Mouse (Mus musculus): ENCODE data around the gene Pdss2. TPM values are rescaled to one million over a fixed set of nuclear protein-coding genes. Genes with fewer than 3 reads are reported as not detected.
"Not testable (repeated sequence)": the region's sequence is repeated elsewhere in the genome, so short reads cannot be mapped to it uniquely, and the experiment has no call there.

Gene Pdss2
- total RNA-seq, 2 experiments from 2014 or later: 16.9 to 17.2 TPM

DNA sequence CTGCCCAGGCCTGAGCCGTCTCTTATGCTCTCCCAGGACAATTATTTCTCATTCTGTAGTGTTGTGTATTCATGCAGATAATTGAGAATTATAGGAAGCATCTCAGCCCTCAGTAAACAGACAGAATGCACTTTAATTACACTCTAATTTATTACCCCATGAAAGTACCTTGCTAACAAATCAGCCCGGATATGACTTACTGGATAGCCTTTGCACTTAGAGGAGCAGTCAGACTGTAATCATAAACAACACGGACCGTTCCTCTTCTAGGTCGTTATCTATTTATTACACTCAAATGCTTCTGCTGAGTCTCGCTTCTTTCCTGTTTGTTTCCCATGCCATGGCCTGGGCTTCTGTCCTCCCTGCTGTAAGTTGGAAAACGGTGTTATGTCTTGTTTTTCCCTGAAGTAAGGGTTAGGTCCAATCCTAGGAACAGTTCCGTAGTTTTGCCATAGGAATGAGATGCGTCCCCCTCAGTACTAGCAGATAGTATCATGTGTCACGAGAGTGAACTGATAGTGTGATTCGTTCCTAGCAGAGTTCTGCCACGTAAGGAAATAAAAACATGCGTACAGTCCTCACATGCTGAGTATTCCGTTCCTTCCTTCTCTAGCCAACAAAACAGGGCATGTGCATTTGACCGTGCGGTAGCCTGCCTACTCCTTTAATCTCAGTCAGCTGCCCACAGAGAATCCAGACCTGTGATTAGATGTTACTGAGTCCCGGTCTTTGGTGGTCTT lies 24.3 kb downstream of the Pdss2 start:
- no peak for TF ChIP-seq CTCF (IDR thresholded peaks at IDR 0.05)
- intact Hi-C loops (cut with DNase I): no loop called here

DNA sequence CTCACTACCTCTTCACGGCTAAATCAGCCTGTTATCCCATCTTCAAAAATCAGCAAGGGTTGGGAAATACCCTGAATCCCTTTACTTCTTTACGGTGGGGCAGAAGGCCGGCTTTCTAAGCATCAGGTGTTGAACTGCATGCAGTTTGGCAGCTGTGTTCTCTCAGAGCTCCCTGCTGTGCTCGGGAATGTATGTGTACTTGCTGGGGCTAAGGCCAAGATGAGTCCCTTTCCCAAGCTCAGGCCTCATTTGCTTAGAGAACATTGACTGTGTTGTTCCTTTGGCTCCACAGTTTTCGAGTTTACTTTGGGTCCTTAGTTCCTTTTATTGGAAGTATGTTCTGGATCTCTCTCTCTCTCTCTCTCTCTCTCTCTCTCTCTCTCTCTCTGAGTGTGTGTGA lies 26.7 kb downstream of the Pdss2 start:
- Histone ChIP-seq H3K4me3 (no peak overlapping the region), H3K27ac (no peak overlapping the region)
- intact Hi-C loops (cut with DNase I): no loop called here
- no peak for TF ChIP-seq CTCF (IDR thresholded peaks at IDR 0.05)
- DNase-seq (ENCODE audit: extremely low spot score in 1 of 2, low spot score in 2 of 2): no peak

More for the DNA sequence above, 24.3 kb downstream of the Pdss2 start:
- Histone ChIP-seq H3K27ac (no peak overlapping the region), H3K4me3 (no peak overlapping the region)
- no peak for DNase-seq (ENCODE audit: extremely low spot score in 1 of 2, low spot score in 2 of 2)

DNA sequence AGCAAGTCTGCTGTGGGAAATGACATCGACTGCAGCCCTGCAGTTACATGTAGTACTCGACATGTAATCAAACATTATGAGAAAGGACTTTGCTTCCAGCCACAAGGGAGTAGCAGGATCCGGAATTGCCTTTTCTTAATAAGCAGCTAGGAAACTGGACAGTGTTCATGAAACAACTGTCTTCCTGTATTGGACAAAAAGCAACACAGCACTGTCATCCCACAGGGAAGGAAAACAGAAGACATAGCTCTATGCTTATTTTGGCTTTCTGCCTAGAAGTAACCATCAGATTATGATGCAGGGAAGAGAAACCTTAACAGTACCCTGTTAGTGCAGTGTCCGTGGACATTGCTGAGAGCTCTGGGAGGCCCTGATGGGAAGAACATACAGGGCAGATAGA lies 31.0 kb downstream of the Pdss2 start:
- Histone ChIP-seq H3K4me3 (no peak overlapping the region), H3K27ac (no peak overlapping the region)
- DNase-seq (ENCODE audit: extremely low spot score in 1 of 2, low spot score in 2 of 2): no peak
- intact Hi-C loops (cut with DNase I): no loop called here
- TF ChIP-seq CTCF (IDR thresholded peaks at IDR 0.05): no peak

DNA sequence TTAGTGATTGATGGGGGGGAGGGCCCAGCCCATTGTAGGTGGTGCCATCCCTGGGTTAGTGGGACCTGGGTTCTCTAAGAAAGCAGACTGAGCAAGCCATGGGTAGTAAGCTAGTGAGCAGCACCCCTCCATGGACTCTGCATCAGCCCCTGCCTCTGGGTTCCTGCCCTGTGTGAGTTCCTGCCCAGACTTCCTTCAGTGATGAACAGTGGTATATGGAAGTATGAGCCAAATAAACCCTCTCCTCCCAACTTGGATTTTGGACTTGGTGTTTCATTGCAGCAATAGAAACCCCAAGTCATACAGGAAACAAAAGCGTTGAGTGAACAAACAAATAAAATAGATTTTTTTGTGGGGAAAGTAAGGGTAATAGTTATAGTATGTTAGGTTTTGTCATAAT lies 35.7 kb downstream of the Pdss2 start:
- H3K4me3 ChIP-seq; DNase-seq (ENCODE audit: extremely low spot score in 1 of 2, low spot score in 2 of 2); intact Hi-C loops (cut with DNase I); H3K27ac ChIP-seq: not testable (repeated sequence)

DNA sequence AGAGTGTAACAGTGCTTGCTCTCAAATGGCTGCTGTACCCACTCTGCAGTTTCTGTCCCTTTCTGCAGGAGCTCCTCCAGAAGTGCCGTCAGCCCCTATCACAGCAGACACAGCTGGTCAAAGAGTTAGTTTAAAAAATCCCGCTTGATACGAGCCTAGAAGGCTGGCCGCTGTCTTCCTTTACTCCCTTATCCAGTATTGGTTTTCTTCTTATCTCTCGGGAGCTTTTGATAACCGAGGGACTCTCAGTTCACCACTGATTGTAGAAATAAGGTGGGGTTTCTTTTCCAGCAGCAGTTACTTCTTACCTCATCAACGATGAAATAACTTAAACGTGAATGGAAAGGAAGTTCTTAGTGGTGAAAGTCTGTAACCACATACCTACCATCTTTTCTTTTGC lies 36.2 kb downstream of the Pdss2 start:
- H3K27ac ChIP-seq; DNase-seq (ENCODE audit: extremely low spot score in 1 of 2, low spot score in 2 of 2); H3K4me3 ChIP-seq; intact Hi-C loops (cut with DNase I): not testable (repeated sequence)

DNA sequence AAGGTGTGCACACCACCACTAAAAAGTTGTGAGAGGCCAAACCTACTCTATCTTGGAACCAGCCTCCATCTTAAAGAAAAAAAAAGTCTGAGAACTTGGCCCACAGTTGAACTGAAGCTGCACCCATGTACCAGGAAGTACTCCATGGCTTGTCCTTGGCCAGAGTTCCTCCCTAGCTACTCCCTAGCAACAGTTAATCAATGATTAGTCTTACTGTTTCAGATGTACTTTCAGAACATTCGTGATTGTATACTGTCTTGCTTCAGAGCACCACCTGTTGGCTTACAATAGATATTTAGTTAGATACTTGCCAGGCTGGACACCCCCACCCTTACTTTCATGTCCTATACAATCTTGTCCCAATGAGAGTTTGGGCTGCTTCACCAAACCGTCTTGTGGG lies 50.0 kb downstream of the Pdss2 start:
- intact Hi-C loops (cut with DNase I): no loop called here
- no peak for TF ChIP-seq CTCF (IDR thresholded peaks at IDR 0.05)
- Histone ChIP-seq H3K27ac (no peak overlapping the region), H3K4me3 (no peak overlapping the region)
- DNase-seq (ENCODE audit: extremely low spot score in 1 of 2, low spot score in 2 of 2): no peak

DNA sequence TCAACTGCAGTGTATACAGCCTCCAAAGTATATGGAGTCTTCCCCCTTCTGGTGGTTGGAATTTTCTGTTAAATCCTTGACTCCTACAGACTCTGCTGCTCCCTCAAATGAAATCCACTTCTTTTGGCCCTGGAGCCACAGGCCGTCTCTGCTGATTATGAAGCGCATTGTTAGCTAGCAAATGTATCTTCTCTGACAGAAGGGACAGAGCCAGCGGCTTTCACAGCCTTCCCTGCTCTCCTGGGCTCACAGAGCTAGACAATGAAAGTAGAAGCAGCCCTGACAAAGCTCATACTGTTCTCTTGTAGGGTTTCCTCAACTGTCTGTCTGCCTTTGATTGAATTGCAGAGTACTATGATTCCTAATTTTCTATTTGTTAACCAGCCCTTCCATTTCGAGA lies 51.1 kb downstream of the Pdss2 start:
- TF ChIP-seq CTCF (IDR thresholded peaks at IDR 0.05): no peak; the same call in 1 of the 2 replicates
- H3K27ac ChIP-seq: no peak overlapping the region
- DNase-seq (ENCODE audit: extremely low spot score in 1 of 2, low spot score in 2 of 2): no peak
- intact Hi-C loops (cut with DNase I): no loop called here
- H3K4me3 ChIP-seq: no peak overlapping the region

DNA sequence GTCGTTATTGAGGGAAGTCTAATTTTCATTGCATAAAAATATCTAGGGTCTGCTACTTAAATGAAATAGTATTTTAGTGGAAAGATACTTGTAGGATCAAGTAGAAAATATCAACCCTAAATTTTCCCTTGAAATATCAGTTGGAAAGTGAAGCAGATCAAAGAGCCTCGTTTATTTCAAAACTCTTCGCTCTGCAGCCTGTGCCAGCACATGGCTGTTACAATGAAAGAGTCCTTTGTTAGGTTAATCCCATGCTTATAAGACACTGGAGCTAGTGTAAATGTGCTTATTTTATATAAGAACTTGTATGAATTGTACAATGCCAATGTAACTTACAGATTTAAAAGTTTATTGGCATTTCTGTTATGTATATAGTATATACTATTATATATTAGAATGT lies 51.8 kb downstream of the Pdss2 start:
- Histone ChIP-seq H3K4me3 (no peak overlapping the region), H3K27ac (no peak overlapping the region)
- intact Hi-C loops (cut with DNase I): no loop called here
- no peak for DNase-seq (ENCODE audit: extremely low spot score in 1 of 2, low spot score in 2 of 2)
- no peak for TF ChIP-seq CTCF (IDR thresholded peaks at IDR 0.05)

DNA sequence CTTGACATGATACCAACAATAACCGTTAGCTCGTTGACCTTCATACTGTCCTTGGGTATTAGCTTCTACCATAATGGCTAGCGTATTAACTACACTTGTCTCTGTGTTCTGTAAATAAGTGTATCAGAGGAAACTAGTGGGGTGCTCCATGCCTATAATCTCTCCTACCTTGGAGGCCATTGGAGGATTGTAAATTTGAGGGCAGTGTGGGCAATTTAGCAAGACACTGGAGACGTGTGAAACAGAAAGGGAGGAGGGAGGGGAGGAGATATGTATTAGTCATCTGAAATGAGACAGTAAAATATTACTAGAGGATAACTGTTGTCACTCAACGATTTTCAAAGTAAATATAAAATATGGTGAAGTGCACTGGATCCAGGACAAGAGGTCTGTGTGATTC lies 54.2 kb downstream of the Pdss2 start:
- no peak for DNase-seq (ENCODE audit: extremely low spot score in 1 of 2, low spot score in 2 of 2)
- no peak for TF ChIP-seq CTCF (IDR thresholded peaks at IDR 0.05)
- Histone ChIP-seq H3K4me3 (no peak overlapping the region), H3K27ac (no peak overlapping the region)
- intact Hi-C loops (cut with DNase I): no loop called here

DNA sequence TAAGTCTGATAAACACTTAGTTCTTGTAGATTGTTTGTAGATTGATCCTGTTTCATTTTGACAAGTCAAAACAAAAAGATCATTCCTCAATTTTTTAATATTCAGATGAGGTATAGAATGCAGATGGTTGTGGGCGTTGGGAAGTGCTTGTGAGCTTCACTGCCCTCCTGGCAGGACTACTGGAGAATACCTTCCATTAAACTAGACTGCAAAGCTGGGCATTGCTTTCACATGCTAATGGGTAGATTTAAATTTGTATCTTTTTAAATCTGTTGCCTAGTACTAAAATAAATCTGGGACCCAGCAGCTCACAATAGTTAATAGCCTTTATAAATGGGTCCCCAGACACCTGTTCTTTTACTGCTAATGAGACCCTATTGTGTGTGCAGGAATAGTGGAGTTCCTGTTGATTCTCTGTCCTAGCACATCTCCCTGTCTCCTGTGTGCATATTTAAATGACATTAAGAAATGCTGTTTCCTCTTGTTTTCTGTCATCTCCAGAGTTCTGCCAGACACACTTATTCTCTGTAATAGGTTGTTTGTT lies 54.9 kb downstream of the Pdss2 start:
- no peak for TF ChIP-seq CTCF (IDR thresholded peaks at IDR 0.05)
- no peak overlapping the region for H3K4me3 ChIP-seq
- no peak overlapping the region; the same call in 1 of the 2 replicates for H3K27ac ChIP-seq
- DNase-seq (ENCODE audit: extremely low spot score in 1 of 2, low spot score in 2 of 2): no peak
- intact Hi-C loops (cut with DNase I): no loop called here

DNA sequence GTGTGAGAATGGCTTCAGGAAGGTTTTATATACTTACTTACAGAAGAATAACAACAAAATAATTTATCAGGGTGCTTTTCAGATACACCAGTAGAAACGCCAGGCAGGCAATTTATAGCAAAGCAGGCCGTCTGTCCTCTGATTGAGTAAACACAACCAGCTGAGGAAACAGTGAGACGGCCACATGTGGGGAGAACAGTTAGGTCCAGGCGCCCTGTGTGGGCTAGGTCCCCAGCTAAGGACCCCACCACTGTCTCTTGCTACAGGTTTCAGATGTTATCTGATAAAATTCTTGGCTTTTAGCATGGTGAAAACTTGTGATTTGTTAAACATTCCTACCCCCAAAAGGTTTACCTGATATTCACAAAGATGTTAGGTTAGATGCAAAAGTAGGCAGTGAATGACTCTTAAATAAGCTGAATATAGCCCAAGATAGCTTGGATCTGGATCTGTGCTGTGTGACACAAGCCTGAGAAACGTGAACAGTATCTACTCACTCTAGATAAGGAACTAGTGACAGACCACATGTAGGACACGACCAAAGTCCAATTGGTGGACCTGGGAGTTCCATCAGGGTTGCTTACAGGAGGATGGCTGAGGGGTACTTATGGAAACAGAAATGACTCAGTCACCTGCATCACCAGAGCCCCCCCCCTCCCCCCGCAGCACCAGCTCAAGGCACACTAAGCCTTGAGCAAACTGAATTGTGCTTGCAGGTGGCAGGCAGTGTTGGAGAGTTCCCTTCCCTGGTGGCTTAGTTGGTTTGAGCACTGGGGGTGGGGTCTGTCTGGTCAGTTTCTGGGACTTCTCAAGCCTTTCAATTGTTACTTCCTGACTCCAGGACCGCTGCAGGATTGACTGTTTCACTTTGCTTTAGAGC lies 56.2 kb downstream of the Pdss2 start:
- H3K27ac ChIP-seq: no peak overlapping the region
- no peak for TF ChIP-seq CTCF (IDR thresholded peaks at IDR 0.05)
- DNase-seq (ENCODE audit: extremely low spot score in 1 of 2, low spot score in 2 of 2): no peak
- intact Hi-C loops (cut with DNase I): no loop called here
- H3K4me3 ChIP-seq: no peak overlapping the region

DNA sequence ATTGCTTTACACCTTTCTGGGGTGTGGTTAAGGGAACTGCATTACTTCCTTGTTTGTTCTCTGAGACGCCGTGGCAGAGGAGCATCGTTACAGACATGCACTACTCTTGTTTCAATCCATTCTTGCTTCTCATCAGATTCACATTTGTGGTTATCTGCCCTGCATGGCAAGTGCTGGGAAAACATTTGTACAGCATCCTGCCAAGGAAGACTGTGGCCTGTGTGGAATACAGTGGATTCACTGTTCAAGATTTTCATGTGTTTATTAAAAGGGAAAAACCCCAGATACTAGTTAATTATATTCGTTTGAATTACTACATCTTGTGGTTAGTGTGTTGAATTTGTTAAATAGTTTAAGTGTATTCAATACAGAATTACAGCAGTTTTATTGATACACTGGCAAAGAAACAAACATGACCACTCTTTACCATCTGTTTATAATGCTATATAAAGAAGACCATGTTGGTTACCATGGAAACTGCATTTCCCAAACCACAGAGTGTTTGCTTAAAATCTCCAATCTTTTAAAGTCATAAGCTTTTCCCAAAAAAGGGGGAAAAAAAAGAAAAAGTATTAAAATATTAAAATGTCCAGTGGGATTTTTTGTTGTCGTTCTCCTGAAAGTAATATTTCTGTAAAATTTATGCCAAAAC lies 58.5 kb downstream of the Pdss2 start:
- H3K4me3 ChIP-seq: no peak overlapping the region
- intact Hi-C loops (cut with DNase I): no loop called here
- TF ChIP-seq CTCF (IDR thresholded peaks at IDR 0.05): no peak
- H3K27ac ChIP-seq: peak overlapping the region; percentile 70
- DNase-seq (ENCODE audit: extremely low spot score in 1 of 2, low spot score in 2 of 2): no peak
